Mouse (Mus musculus) spleen, adult 2 months (tissue): Measurements from ENCODE around the gene Lrmda. TPM values are rescaled to one million over a fixed set of nuclear protein-coding genes. Genes with fewer than 3 reads are reported as not detected.

Source experiments
- DNase-seq, 2 experiments: peaks; one replicate each; pipeline versions ENCODE4 v3.0.0 to v3.0.0-alpha.2; 2012 to 2021; ENCODE audit warnings: low spot score in 2 of 2, low read depth in 1 of 2
- H3K27ac ChIP-seq: fragments of 200-500 bp; 2 replicates; pipeline ENCODE4 v1.5.1; 2012; ENCODE audit warnings: low read length, inconsistent platforms; ENCODE audit not compliant: insufficient read depth
- H3K27me3 ChIP-seq: fragments of 200-500 bp; 2 replicates; pipeline ENCODE4 v1.6.1; 2012; ENCODE audit warnings: mild to moderate bottlenecking, moderate library complexity, low read length, inconsistent platforms; ENCODE audit not compliant: control insufficient read depth, insufficient read depth
- H3K36me3 ChIP-seq: fragments of 200-500 bp; 2 replicates; pipeline ENCODE4 v1.6.1; 2012; ENCODE audit warnings: mild to moderate bottlenecking, low read length, inconsistent platforms; ENCODE audit not compliant: control insufficient read depth, insufficient read depth
- H3K4me1 ChIP-seq: fragments of 200-500 bp; 2 replicates; pipeline ENCODE4 v1.6.1; 2011; ENCODE audit warnings: inconsistent platforms; ENCODE audit not compliant: control insufficient read depth, insufficient read depth, insufficient read length
- H3K4me3 ChIP-seq: fragments of 200-500 bp; 2 replicates; pipeline ENCODE4 v1.5.1; 2011; ENCODE audit warnings: mild to moderate bottlenecking, inconsistent platforms; ENCODE audit not compliant: insufficient read depth, insufficient read length; ENCODE audit errors: extremely low read depth
- CTCF ChIP-seq: fragments of 200-500 bp; IDR thresholded peaks from 2 replicates; pipeline ENCODE4 v1.5.1; 2011; ENCODE audit warnings: mild to moderate bottlenecking, inconsistent platforms; ENCODE audit not compliant: insufficient read depth, insufficient read length, insufficient replicate concordance; ENCODE audit errors: extremely low read depth
- POLR2A ChIP-seq: fragments of 200-500 bp; IDR thresholded peaks from 2 replicates; pipeline ENCODE4 v1.6.1; 2011; ENCODE audit warnings: low read depth, low read length, inconsistent platforms
- WGBS: fragments of 180-500 bp; shearing (Covaris S2); methylation state at CpG from one replicate; pipeline ENCODE4 v1.1.7; 2018; 5-methylcytosine and 5-hydroxymethylcytosine counted together
- polyA plus RNA-seq: library from polyadenylated mRNA; depleted of rRNA; stranded (reverse); fragments of >200 nt; gene quantifications from 2 replicates; pipeline ENCODE4 v1.2.3, GENCODE M21; 2012

The Lrmda gene
- polyA plus RNA-seq, 1 experiment: 0.37 TPM

GRCm38 (mm10) chr14:22995184-22995935 lies 975.8 kb downstream of the Lrmda start:
- H3K4me1 ChIP-seq: no peaks in the 10 kb centered on the region

GRCm38 (mm10) chr14:22998906-22999305 lies 979.4 kb downstream of the Lrmda start:
- Histone ChIP-seq H3K27me3 (no peaks in the 10 kb centered on the region), H3K4me1 (no peaks in the 10 kb centered on the region), H3K36me3 (no peaks in the 10 kb centered on the region), H3K27ac (no peak overlapping the region), H3K4me3 (no peak overlapping the region)
- DNase-seq: no peak
- WGBS: 84% methylated on average over 3 of the region's 3 CpGs
- TF ChIP-seq CTCF (no peak), POLR2A (no peak)

More at GRCm38 (mm10) chr14:22995184-22995935, 975.8 kb downstream of the Lrmda start:
- WGBS: 81% methylated on average over 8 of the region's 8 CpGs
- no peaks in the 10 kb centered on the region for H3K27me3 ChIP-seq
- H3K4me3 ChIP-seq: no peak overlapping the region
- no peak for TF ChIP-seq CTCF
- no peak for TF ChIP-seq POLR2A
- H3K27ac ChIP-seq: no peak overlapping the region
- DNase-seq: no peak
- no peaks in the 10 kb centered on the region for H3K36me3 ChIP-seq

DNA sequence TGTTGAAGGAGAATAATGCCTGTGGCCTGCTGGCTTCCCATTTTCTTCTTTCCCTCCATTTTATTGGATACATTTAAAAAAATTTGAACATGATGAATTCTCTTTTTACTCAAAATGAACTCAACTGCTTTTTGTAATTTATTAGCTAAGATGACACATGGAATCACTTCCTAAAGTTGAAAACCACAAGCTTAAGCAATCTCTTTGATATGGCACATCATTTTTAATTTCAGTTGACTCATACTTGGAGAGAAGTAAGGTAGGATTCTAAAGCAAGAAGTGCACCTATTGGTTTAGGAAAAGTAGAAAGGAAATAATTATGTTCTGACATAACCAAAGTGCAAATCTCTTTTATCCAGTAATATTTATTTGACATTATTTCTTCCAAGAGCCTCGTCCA lies 992.5 kb downstream of the Lrmda start:
- H3K27ac ChIP-seq: no peak overlapping the region
- no peak for DNase-seq
- H3K4me1 ChIP-seq: no peaks in the 10 kb centered on the region
- no peak overlapping the region for H3K4me3 ChIP-seq
- WGBS: 86% methylated on average over 1 of the region's 1 CpGs
- TF ChIP-seq POLR2A (no peak), CTCF (no peak)
- no peaks in the 10 kb centered on the region for H3K36me3 ChIP-seq
- no peaks in the 10 kb centered on the region for H3K27me3 ChIP-seq

- TF ChIP-seq CTCF (no peak), POLR2A (no peak)
- DNase-seq: no peak
- 88% methylated on average over 2 of the region's 2 CpGs for WGBS
- H3K27ac ChIP-seq: no peak overlapping the region
- no peaks in the 10 kb centered on the region for H3K36me3 ChIP-seq
- H3K27me3 ChIP-seq: no peaks in the 10 kb centered on the region
- no peaks in the 10 kb centered on the region for H3K4me1 ChIP-seq
- H3K4me3 ChIP-seq: no peak overlapping the region
Observed at GRCm38 (mm10) chr14:23014747-23015286, 995.3 kb downstream of the Lrmda start.

GRCm38 (mm10) chr14:23015321-23016067 lies 996.0 kb downstream of the Lrmda start:
- Histone ChIP-seq H3K4me3 (no peak overlapping the region), H3K36me3 (no peaks in the 10 kb centered on the region), H3K27me3 (no peaks in the 10 kb centered on the region), H3K4me1 (no peaks in the 10 kb centered on the region), H3K27ac (no peak overlapping the region)
- DNase-seq: no peak
- 86% methylated on average over 16 of the region's 16 CpGs for WGBS
- no peak for TF ChIP-seq CTCF

GRCm38 (mm10) chr14:23016068-23016611 lies 996.6 kb downstream of the Lrmda start:
- H3K4me1 ChIP-seq: no peaks in the 10 kb centered on the region
- WGBS: 76% methylated on average over 1 of the region's 1 CpGs
- H3K27me3 ChIP-seq: no peaks in the 10 kb centered on the region
- no peak overlapping the region for H3K4me3 ChIP-seq
- TF ChIP-seq POLR2A: no peak
- no peak for TF ChIP-seq CTCF
- no peak for DNase-seq
- no peaks in the 10 kb centered on the region for H3K36me3 ChIP-seq
- no peak overlapping the region for H3K27ac ChIP-seq

DNA sequence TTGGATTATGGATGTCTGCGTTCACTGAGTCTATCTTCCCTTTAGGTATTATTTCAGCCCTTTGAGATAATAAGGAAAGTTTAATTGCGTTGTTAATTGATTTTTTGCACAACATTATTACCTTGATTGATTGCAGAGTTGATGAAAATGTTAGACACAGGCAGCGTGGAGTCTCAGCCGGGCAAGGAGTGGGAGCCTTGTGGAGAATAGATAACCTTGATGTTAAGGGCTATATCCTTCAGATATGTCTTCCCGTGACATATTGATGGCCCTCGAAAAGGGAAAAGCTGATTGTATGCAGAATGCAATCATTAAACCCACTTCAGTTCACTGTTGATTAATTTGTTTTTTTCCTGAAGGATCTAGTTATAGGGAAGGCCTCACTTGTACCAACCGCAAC lies 1021.5 kb downstream of the Lrmda start:
- H3K27ac ChIP-seq: no peak overlapping the region
- no peaks in the 10 kb centered on the region for H3K27me3 ChIP-seq
- DNase-seq: no peak
- no peaks in the 10 kb centered on the region for H3K4me1 ChIP-seq
- H3K36me3 ChIP-seq: no peaks in the 10 kb centered on the region
- no peak for TF ChIP-seq CTCF
- TF ChIP-seq POLR2A: no peak
- no peak overlapping the region for H3K4me3 ChIP-seq
- 94% methylated on average over 7 of the region's 7 CpGs for WGBS
